Mouse (Mus musculus) liver, embryonic 14.5 days (tissue): ENCODE measurements around the gene Tacr1.

Experiments
- CTCF ChIP-seq: IDR thresholded peaks from 2 replicates; pipeline ENCODE4 v1.5.1; 2016; ENCODE audit warnings: antibody characterized with exemption, low read depth, control low read depth
- EP300 ChIP-seq: IDR thresholded peaks from 2 replicates; pipeline ENCODE4 v1.6.1; 2016; ENCODE audit warnings: antibody characterized with exemption, low read depth

GRCm38 (mm10) chr6:82589387-82589786 is 187.3 kb downstream of the Tacr1 start:
- TF ChIP-seq CTCF (no peak), EP300 (no peak)
